Mouse (Mus musculus) heart, postnatal 4 days (tissue): ENCODE measurements at regions not wholly inside any gene's neighbourhood (a gene's known extent, or its start where the extent isn't known, plus 50 kb on each side); places are given as distances from the start of the nearest gene placed in this dataset.
"Not testable (repeated sequence)": the region's sequence is repeated elsewhere in the genome, so short reads cannot be mapped to it uniquely, and the experiment has no call there.

Experiments
- DNase-seq: peaks from one replicate; pipeline ENCODE4 v3.0.0; 2021

DNA sequence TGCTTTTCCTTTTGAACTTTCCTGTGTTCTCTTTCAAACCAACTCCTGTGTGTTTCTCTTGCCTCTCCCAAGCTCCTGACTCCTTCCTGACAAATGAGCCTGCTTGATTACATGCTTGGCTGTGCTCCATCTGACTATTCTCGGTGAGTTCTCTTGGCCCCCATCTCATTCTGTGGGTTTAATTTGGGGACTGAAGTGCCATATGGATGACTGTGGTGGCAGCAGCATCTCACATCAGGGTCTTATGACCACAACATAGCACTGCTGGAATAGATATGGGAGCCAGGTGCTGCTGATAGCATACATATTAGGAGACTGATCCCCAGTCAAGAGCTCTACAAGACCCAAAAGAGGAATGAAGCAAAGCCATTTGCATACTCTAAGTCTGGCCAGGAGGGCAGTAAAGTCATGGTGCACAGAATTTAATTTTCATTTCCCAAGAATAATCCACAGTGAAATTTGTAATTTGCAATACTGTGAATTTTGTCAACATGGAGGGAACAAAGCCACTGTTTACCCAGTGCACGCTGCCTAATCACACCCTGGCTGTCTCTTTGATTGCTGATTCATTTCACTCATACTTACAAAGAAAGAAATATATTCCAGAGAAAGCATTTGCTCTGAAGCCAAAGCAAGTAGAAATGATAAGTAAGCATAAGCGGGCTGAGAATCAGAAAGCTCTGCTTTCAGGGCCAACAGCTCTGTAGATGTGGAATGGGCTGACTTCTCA is 1478.4 kb upstream of the Gm7489 start:
- DNase-seq = no peak

GRCm38 (mm10) chr15:52412869-52413771 is 1471.6 kb upstream of the Gm7489 start:
- DNase-seq = no peak

GRCm38 (mm10) chr15:52425976-52426375 is 1458.7 kb upstream of the Gm7489 start:
- no peak for DNase-seq

DNA sequence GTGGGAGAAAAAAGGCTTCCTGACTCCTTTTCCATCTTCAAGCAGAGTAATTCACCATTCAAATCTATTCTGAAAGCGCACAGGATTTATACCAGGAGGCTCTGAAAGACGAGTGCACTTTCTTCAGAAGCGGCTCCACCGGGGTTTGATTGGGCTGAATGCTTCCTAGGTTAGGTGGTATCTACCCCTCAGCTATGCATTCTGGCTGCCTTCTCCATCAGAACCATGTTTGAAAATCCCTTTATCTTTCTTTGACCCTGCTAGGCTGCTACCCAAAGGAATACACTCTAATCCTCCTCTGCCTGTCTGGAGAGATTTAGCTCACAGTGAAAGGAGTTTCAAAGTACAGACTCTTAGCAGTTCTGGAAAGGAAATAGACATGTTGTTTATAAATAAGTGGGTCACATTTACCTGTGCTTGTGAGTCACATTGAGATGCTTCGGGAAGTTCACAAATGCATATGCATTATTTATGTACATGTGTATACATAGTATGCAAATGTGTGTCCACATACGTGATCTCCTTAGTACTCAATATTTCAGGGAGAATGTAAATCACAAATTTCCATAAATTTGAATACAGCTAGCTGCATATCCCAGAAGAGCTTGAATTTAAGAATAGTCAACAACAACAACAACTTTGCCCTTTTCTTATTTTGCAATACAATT is 1454.1 kb upstream of the Gm7489 start:
- DNase-seq = no peak

DNA sequence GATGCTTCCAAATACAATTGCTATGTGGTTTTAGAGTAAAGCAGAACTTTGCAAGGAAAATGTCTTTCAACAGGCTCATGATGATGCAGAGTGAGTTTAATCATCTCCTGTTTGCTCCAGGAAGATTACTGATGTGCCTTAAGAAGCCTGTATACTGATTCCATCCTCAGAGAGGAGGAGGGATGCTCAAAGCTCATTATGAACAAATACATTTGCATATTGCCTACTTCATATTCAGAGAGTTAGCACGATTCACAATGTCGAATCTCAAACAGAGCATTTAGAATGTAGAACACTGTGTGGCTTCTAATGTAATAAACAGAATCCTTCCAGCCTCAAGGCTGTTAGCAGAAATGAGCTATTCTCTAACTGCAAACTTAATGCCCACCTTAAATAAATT is 1451.1 kb upstream of the Gm7489 start:
- DNase-seq = no peak

DNA sequence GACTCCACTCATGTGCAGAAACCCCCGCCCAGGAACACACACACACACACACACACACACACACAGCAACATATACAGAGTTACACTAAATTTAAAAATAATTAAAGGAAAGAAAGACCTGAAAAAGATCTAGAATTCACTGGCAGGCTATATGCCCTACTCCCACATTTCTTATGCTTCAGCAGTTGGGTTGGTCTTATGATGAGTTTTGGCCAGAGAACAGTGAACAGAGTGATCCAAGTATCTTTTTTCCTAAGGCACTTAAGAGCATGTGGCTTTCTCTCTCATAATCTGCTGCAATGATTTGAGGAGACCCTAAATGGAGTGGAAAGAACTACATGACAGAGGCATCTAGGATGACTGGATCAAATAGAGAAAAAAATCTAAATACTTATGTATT is 1446.3 kb upstream of the Gm7489 start:
- no peak for DNase-seq

DNA sequence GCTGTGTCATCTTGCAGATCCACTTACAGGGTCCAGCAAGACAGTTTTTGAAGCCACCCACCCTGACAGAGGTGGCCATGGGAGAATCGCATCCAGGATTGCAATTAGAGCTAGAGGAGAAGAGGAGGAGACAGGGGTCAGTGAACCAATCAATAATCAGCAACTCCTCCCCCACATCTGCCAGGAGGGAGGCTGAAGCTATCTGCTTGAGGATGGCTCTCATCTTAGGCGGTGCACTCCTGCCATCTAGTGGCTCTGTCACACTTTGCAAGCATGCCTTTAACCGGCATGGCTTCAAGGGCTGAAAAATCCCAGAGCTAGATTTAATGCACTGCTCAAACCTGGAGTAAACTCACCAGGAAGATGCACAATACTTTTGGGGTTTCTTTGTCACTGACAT is 1425.9 kb upstream of the Gm7489 start:
- DNase-seq = peak; percentile 80

DNA sequence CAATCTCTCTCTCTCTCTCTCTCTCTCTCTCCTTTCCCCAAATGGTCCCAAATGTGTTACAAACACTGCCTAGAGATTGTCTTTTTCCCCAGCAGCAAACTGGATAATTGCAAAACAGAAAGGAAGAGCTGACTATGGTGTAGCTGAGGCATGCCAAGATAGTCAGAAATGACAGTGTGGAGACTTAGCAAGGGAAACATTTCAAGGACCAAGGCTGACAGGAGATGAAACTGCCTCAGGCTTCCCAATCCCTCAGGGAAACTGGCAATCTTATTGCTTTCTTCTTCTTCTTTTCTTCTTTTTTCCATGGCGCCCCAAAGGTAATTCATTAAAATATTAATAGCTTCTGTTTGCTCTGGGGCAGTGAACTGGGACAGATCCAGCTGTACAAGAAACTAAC is 1425.4 kb upstream of the Gm7489 start:
- no peak for DNase-seq

GRCm38 (mm10) chr15:52464226-52465138 is 1420.2 kb upstream of the Gm7489 start:
- no peak for DNase-seq

DNA sequence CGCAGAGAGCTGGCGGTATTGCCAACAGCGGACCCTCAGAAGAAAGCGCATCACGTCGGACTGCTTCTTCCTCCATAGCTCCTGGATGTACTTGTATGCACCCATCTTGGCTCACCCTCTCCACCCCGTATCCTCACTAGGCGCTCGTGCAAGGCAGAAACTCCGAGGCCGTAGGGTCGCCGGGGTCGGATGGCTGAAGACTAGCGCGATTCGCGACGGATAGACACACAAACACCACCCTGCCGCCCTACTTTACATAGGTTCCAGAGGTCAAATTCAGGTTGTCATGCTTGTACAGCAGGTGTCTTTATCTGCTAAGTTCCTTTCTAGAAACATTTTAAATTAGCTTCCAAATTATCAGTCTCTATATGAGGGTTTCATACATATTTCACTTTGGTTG is 1406.6 kb upstream of the Gm7489 start:
- DNase-seq = not testable (repeated sequence)

- DNase-seq = no peak
Measured at GRCm38 (mm10) chr15:52480834-52481233, 1403.9 kb upstream of the Gm7489 start.

DNA sequence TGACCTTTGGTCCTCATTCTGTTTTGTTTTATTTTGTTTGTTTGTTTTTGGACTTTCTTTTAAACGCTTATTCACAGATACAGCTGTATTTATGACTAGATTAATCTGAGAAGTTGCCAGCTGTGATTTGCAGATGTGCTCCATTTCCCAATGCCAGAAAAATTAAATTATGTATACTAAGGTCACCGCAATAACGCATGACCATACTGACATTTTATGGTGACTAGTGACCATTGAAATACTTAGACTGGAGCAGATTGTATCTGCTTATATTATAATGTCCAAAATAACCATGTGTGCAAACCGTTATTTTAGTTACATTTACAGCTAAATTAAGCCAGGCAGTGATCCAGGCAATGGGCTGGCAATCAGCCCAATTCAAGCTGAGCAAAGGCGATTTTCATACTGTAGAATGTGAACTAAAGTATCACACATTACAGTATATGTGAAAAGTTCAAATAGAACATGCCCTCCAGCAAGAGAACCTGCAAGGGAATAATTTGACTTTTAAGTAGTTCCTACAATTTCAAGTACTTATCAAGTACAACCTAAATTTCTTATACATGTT is 1401.0 kb upstream of the Gm7489 start:
- no peak for DNase-seq

GRCm38 (mm10) chr15:52484276-52484675 is 1400.4 kb upstream of the Gm7489 start:
- DNase-seq = no peak

DNA sequence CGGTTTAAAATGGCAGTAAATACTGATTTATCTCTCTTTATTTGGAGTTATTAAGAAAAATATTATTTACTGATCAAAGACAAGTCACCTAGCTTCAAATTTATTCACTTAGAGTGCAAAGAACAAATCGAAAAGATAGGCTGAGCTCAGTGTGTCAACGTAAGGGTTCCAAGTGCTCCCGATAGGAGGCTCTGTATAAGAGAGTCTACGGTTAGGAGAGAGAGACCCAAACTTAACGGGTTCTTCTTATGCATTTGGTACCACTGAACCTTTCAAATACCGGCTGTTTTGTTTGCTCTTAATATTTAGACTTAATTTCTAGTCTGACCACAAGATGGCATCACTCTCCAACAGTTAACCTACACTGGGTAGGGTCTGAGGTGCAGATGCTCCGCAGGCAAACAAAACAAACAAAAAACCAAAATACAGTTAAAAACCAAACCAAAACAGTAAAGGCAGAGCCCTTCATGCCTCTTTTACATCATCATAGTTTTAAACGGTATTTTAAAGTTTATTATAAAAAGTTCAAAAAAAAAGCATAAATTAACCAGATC is 1379.4 kb upstream of the Gm7489 start:
- no peak for DNase-seq

GRCm38 (mm10) chr15:52506930-52507329 is 1377.8 kb upstream of the Gm7489 start:
- peak; percentile 69 for DNase-seq

- DNase-seq = no peak
Measured at GRCm38 (mm10) chr15:52508609-52509008, 1376.1 kb upstream of the Gm7489 start.

DNA sequence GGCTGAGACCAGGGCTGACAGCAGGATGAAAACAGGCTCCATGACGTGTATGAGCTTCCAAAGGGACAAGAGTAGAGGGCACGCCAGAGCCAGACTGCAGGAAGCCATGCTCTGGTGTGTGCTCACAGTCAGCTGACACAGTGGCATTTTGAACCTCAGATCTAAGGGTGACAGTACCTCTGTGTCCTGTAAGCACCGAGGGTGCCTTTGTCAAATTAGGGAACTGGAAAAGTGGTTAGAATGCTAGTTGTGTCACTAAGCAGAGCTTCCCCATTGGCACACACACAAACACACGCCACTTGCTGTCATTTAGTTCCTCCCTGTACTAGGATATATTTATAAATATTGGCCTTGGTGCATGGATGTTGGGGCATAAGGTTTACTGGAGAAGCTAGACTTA is 1374.6 kb upstream of the Gm7489 start:
- no peak for DNase-seq

GRCm38 (mm10) chr15:52536594-52536993 is 1348.1 kb upstream of the Gm7489 start:
- no peak for DNase-seq

- DNase-seq = no peak
Measured at GRCm38 (mm10) chr15:52558682-52559081, 1326.0 kb upstream of the Gm7489 start.

DNA sequence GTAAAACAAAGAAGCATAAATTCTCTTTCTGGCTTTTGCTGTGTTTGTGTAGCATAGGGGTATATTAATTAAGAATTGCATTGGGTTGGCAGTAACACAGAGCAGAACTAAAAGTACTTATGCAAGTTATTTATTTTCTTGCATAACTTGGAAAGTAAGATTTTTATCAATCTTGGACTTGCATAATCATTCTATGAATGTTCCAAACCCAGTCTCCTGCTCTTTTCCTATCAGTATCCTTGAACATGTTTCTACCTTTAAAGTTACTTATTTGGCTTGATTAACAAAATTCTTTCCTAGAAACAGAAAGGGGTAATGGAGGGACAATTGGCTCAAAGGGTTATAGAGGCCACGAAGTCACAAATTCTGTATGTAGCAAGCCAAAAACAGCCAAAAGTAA is 1320.6 kb upstream of the Gm7489 start:
- no peak for DNase-seq

- DNase-seq = no peak
Measured at GRCm38 (mm10) chr15:52565449-52565851, 1319.3 kb upstream of the Gm7489 start.

DNA sequence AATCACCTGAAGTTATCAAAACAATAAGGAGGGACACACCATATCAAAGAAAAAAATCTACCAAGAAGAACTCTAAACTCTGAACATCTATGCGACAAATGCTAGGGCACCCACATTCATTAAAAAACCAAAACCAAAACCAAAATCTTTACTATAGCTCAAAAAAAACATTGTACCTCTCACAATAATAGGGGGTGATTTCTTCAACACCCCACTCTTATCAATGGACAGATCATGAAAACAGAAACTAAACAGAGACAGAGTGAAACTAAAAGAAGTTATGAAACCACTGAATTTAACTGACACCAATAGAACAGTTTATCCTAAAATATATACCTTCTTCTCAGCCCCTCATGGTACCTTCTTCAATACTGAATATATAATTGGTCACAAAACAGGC is 1314.5 kb upstream of the Gm7489 start:
- no peak for DNase-seq
